Mouse (Mus musculus) stomach, postnatal 0 days (tissue): ENCODE data around the gene Smim4.

Source experiments
- CTCF ChIP-seq: IDR thresholded peaks from 2 replicates; pipeline ENCODE4 v1.5.1; 2016; ENCODE audit warnings: antibody characterized with exemption, low read depth, mild to moderate bottlenecking, moderate library complexity
- EP300 ChIP-seq: optimal IDR thresholded peaks from 2 replicates; pipeline ENCODE3; 2016; ENCODE audit warnings: antibody characterized with exemption

DNA sequence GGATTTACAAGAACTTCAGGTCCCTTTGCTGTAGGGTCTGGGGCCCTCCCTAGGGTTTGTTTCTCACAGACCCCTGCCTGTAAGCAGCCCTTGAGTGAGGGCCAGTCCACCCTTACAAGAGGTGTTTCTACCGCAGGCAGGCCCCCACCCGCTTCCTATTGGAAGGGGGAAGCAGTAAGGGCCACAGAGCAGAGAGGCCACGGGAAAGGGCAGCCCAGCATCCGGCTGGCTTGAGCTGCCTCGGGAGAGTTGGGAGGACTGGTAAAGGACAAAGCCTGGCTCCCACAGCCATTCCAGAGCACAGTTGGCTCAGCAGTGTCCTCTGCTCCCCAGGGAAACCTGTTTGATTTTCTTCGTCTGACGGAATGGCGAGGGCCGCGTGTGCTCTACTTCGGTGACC, 9.0 kb upstream of the Smim4 start:
- TF ChIP-seq CTCF (no peak), EP300 (no peak)
